Mouse (Mus musculus) layer of hippocampus, postnatal 36 days (tissue): ENCODE data around the gene Akap13. TPM values are rescaled to one million over a fixed set of nuclear protein-coding genes. Genes with fewer than 3 reads are reported as not detected.

ENCODE experiments used
- DNase-seq, 2 experiments: peaks; one replicate each; pipeline ENCODE4 v3.0.0; 2022
- microRNA-seq, 2 experiments: library from miRNA; unstranded; fragments of <30 nt; microRNA quantifications; one replicate each; pipeline ENCODE4 v1.2.0; 2021
- total RNA-seq, 2 experiments: library from RNA; stranded (reverse); gene quantifications; 2 replicates each; pipeline ENCODE4 v1.2.3; 2021

Akap13 gene
- total RNA-seq, 2 experiments from 2014 or later, result 70.0 to 78.7 TPM

DNA sequence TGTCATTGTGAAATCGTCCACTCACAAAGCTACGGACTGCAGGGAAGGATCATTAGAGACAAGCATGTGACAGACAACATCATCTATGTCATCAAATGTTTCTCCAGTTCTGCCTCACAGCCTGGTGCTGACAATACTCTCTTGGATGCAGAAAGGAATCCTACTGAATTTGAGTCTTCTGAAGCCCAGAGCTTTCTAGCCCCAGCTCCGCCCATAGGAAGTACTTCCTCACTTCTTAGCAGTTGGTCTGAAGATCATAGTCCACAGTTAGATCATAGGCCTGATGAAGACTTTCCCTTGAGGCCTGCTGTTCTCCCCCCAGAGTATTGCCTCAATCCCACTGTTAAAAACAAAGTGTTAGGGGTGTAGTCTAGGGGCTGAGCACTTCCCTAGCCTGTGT, 345.7 kb downstream of the Akap13 start:
- DNase-seq, result no peak

DNA sequence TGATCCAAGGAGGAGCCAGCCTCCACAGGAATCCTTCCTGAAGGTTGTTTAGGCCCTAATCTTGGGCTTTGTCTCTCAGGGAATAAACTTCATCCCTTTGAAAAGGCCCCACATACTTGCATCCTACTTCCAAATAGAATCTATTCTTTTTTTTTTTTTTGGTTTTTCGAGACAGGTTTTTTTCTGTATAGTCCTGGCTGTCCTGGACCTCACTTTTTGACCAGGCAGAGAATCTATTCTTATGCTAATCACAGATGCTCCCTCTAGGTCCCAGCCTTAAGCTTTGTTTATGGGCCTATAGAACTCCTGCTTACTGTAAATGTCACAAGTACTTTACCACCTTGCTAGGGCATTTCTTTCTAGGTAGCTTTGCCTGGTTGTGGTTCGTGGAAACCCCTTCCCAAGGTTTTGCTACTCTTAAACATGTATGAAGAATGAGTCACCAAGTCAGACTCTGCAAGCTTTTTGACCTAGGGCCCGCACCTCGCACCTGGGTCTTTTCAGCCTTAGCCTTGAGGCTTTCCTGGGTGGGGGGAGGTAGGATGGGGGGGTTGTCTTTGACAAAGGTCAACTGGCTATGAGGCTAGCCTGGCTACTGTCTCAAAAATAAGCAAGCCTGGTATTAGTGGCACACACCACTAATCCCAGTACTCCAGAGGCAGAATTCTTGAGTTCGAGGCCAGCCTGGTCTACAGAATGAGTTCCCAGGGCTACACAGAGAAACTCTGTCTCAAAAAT, 346.5 kb downstream of the Akap13 start:
- no peak for DNase-seq

DNA sequence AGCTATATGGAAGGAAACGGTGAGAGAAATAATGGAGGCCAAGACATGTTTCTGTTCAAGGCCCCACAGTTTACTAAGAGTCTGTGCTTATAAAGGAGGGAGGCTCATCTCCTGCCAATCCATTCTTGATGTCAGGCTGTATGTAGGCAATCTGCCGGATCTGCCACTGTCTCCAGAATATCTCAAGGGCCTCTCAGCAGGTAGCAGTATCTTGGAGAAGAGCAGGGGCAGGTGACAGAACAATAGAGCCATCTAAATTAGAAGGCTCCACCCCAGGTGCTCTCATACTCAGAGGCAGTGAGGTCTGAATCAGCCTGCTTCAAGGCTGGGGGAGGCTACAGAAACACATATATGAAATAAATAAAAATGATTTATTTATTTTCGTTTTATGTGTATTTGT, 347.6 kb downstream of the Akap13 start:
- no peak for DNase-seq

Small RNA genes within 50 kb of the gene (microRNA-seq; reads per million reads assigned to microRNA genes)
- 0 reads per million in 2 experiments for gene Gm23251

Other genes with a start within 250 kb of the Akap13 start
- gene Sv2b, start 146.3 kb upstream of the Akap13 start, total RNA-seq, result 100 to 1,000 TPM; 278 to 333 TPM